Mouse (Mus musculus) layer of hippocampus, adult 2 months (tissue): ENCODE data around the gene Lum. TPM values are rescaled to one million over a fixed set of nuclear protein-coding genes. Genes with fewer than 3 reads are reported as not detected.

Experiments used
- DNase-seq, 2 experiments: peaks; one replicate each; pipeline ENCODE4 v3.0.0; 2022; ENCODE audit warnings: low spot score in 2 of 2
- H3K27ac ChIP-seq: fragments of 200-600 bp; 2 replicates; pipeline ENCODE4 v1.8.1; 2022
- H3K4me3 ChIP-seq: fragments of 200-600 bp; 2 replicates; pipeline ENCODE4 v1.8.1; 2022; ENCODE audit warnings: mild to moderate bottlenecking
- CTCF ChIP-seq: fragments of 200-600 bp; conservative IDR thresholded peaks from 2 replicates; pipeline ENCODE4 v1.8.1; 2022; ENCODE audit warnings: antibody characterized with exemption, mild to moderate bottlenecking, moderate library complexity
- long read RNA-seq, 2 experiments: library from polyadenylated mRNA; stranded (forward); transcript quantifications; one replicate each; pipeline ENCODE4 v2.0.0; 2021; ENCODE audit warnings: borderline mapping rate in 2 of 2
- total RNA-seq, 2 experiments: library from RNA; stranded (reverse); gene quantifications; 2 replicates each; pipeline ENCODE4 v1.2.3; 2021

The Lum gene
- 1 to 10 TPM; 2.6 to 4.3 TPM for total RNA-seq
- long read RNA-seq, experiment 1, transcript Lum-201 (3 exons, 2,448 nt), result major isoform, 10 of 10 reads
- long read RNA-seq, experiment 1, partial matches to known transcripts, result 0 of 10 reads
- long read RNA-seq, experiment 1, other reads (novel, unspliced or antisense), result 0 of 10 reads
- long read RNA-seq, experiment 2, transcript Lum-201 (3 exons, 2,448 nt), result major isoform, 6 of 6 reads
- long read RNA-seq, experiment 2, partial matches to known transcripts, result 0 of 6 reads
- long read RNA-seq, experiment 2, other reads (novel, unspliced or antisense), result 0 of 6 reads

GRCm38 (mm10) chr10:97564957-97565856, at the start of gene Lum:
TSS of gene Lum (plus strand) at chr10:97565128.
- TF ChIP-seq CTCF, result no peak
- peak within 1 kb of the TSS; percentile 64 for H3K27ac ChIP-seq
- no peak for DNase-seq
- no peak within 1 kb of the TSS for H3K4me3 ChIP-seq

GRCm38 (mm10) chr10:97523366-97523765, 41.6 kb upstream of the Lum start:
- no peak for TF ChIP-seq CTCF

GRCm38 (mm10) chr10:97535697-97536096, 29.2 kb upstream of the Lum start:
- TF ChIP-seq CTCF, result no peak
- DNase-seq, result no peak
- no peak overlapping the region for H3K4me3 ChIP-seq
- no peak overlapping the region for H3K27ac ChIP-seq

More at GRCm38 (mm10) chr10:97523366-97523765, 41.6 kb upstream of the Lum start:
- H3K4me3 ChIP-seq, result no peak overlapping the region
- no peak for DNase-seq
- no peak overlapping the region for H3K27ac ChIP-seq

GRCm38 (mm10) chr10:97536921-97537320, 28.0 kb upstream of the Lum start:
- no peak overlapping the region for H3K4me3 ChIP-seq
- DNase-seq, result no peak
- no peak overlapping the region for H3K27ac ChIP-seq
- no peak for TF ChIP-seq CTCF

- Histone ChIP-seq H3K4me3 (no peak overlapping the region), H3K27ac (no peak overlapping the region)
- DNase-seq, result no peak
- no peak for TF ChIP-seq CTCF
Observed at GRCm38 (mm10) chr10:97538202-97538601, 26.7 kb upstream of the Lum start.

- Histone ChIP-seq H3K4me3 (no peak overlapping the region), H3K27ac (no peak overlapping the region)
- TF ChIP-seq CTCF, result no peak
- DNase-seq, result no peak
Observed at GRCm38 (mm10) chr10:97547740-97548139, 17.2 kb upstream of the Lum start.

- no peak overlapping the region for H3K4me3 ChIP-seq
- no peak for DNase-seq
- TF ChIP-seq CTCF, result peak; percentile 52
- 0 out of 2 replicates have a peak overlapping the region, but pooled peaks have one; percentile 37 for H3K27ac ChIP-seq
Observed at GRCm38 (mm10) chr10:97567489-97568135, 2.7 kb downstream of the Lum start.

GRCm38 (mm10) chr10:97582543-97583231, 17.8 kb downstream of the Lum start:
- peak; percentile 68 to 74 for DNase-seq
- Histone ChIP-seq H3K4me3 (no peak overlapping the region), H3K27ac (peak overlapping the region; percentile 84)
- TF ChIP-seq CTCF, result no peak

- no peak for TF ChIP-seq CTCF
- Histone ChIP-seq H3K27ac (peak overlapping the region; percentile 74), H3K4me3 (no peak overlapping the region)
- DNase-seq, result peak in 1 of 2 experiments; percentile 10
Observed at GRCm38 (mm10) chr10:97584176-97584575, 19.2 kb downstream of the Lum start.

- Histone ChIP-seq H3K27ac (peak overlapping the region; percentile 70), H3K4me3 (no peak overlapping the region)
- no peak for DNase-seq
- TF ChIP-seq CTCF, result no peak
Observed at GRCm38 (mm10) chr10:97587159-97587558, 22.2 kb downstream of the Lum start.

GRCm38 (mm10) chr10:97589574-97589973, 24.6 kb downstream of the Lum start:
- no peak for DNase-seq
- no peak overlapping the region for H3K4me3 ChIP-seq
- 0 out of 2 replicates have a peak overlapping the region, but pooled peaks have one; percentile 70 for H3K27ac ChIP-seq
- no peak for TF ChIP-seq CTCF

- no peak for TF ChIP-seq CTCF
Observed at GRCm38 (mm10) chr10:97591036-97591435, 26.1 kb downstream of the Lum start.

More at GRCm38 (mm10) chr10:97591036-97591435, 26.1 kb downstream of the Lum start:
- Histone ChIP-seq H3K27ac (no peak overlapping the region), H3K4me3 (no peak overlapping the region)
- no peak for DNase-seq
